Mouse (Mus musculus) hindbrain, embryonic 10.5 days (tissue): ENCODE results near the gene Dock11. TPM values are rescaled to one million over a fixed set of nuclear protein-coding genes. Genes with fewer than 3 reads are reported as not detected.

Source experiments
- DNase-seq: peaks from one replicate; pipeline ENCODE4 v3.0.0-alpha.2; 2017; ENCODE audit warnings: low spot score
- H3K27ac ChIP-seq: fragments of 300-500 bp; sonication (generic); 2 replicates; pipeline ENCODE4 v1.5.1; 2016; ENCODE audit warnings: mild to moderate bottlenecking, moderate library complexity
- H3K27me3 ChIP-seq: fragments of 300-500 bp; sonication (generic); 2 replicates; pipeline ENCODE4 v1.6.1; 2016; ENCODE audit warnings: mild to moderate bottlenecking; ENCODE audit not compliant: poor library complexity, insufficient read depth, severe bottlenecking
- H3K36me3 ChIP-seq: fragments of 300-500 bp; sonication (generic); 2 replicates; pipeline ENCODE4 v1.6.1; 2016; ENCODE audit warnings: mild to moderate bottlenecking, moderate library complexity
- H3K4me1 ChIP-seq: fragments of 300-500 bp; sonication (generic); replicated peaks from 2 replicates; pipeline ENCODE4 v1.6.1; 2016; ENCODE audit warnings: mild to moderate bottlenecking
- H3K4me3 ChIP-seq: fragments of 300-500 bp; sonication (generic); 2 replicates; pipeline ENCODE4 v1.5.1; 2016; ENCODE audit warnings: mild to moderate bottlenecking, moderate library complexity
- H3K9me3 ChIP-seq: fragments of 300-500 bp; sonication (generic); 2 replicates; pipeline ENCODE4 v1.6.1; 2016; ENCODE audit warnings: mild to moderate bottlenecking, moderate library complexity
- WGBS: fragments of 180-500 bp; shearing (Covaris S2); methylation state at CpG from one replicate; pipeline ENCODE4 v1.1.7; 2016; 5-methylcytosine and 5-hydroxymethylcytosine counted together
- polyA plus RNA-seq: library from polyadenylated mRNA; unstranded; fragments of >200 nt; fragmentation: Nextera tagmentation; extraction: Ambion mirVana; gene quantifications from 2 replicates; pipeline ENCODE4 v1.2.1, GENCODE M21; 2016

Dock11 gene
- 18.1 and 18.2 TPM in 2 replicates for polyA plus RNA-seq

- H3K27me3 ChIP-seq, result no peaks in the 10 kb centered on the region
- peak within 1 kb of the TSS; percentile 91 for H3K27ac ChIP-seq
- no peaks in the 10 kb centered on the region; the same call in 1 of the 2 replicates for H3K4me1 ChIP-seq
- peak within 1 kb of the TSS; percentile 63 for H3K4me3 ChIP-seq
- no peaks in the 10 kb centered on the region; the same call in 1 of the 2 replicates for H3K9me3 ChIP-seq
- peak; percentile 71 for DNase-seq
- WGBS, result 22% methylated on average over 38 of the region's 38 CpGs
- H3K36me3 ChIP-seq, result no peaks in the 10 kb centered on the region
These were observed at the start of gene Dock11 for GRCm38 (mm10) chrX:35888087-35888895. Gene Dock11, plus strand, starts transcription at chrX:35888832.

DNA sequence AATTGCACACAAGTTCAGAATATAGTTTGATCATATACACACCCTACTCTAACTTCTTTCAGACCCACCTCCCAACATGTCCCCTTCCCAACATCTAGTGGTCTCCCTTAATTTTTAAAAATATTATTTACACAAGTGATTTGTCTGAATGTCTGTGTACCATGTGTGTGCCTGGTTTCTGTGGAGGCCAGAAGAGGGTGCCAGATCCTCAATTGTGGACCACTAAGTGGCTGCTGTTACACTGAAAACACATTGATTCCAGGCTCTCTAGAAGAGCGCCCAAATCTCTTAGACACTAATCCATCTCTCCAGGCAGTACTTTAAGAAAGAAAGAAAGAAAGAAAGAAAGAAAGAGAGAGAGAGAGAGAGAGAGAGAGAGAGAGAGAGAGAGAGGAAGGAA is 8.9 kb upstream of the Dock11 start:
- no peaks in the 10 kb centered on the region for H3K36me3 ChIP-seq
- H3K4me3 ChIP-seq, result no peak overlapping the region
- H3K27ac ChIP-seq, result no peak overlapping the region
- 57% methylated on average over 1 of the region's 1 CpGs for whole genome bisulfite sequencing
- DNase-seq, result no peak
- no peaks in the 10 kb centered on the region for H3K27me3 ChIP-seq
- H3K9me3 ChIP-seq, result no peaks in the 10 kb centered on the region
- H3K4me1 ChIP-seq, result no peaks in the 10 kb centered on the region

DNA sequence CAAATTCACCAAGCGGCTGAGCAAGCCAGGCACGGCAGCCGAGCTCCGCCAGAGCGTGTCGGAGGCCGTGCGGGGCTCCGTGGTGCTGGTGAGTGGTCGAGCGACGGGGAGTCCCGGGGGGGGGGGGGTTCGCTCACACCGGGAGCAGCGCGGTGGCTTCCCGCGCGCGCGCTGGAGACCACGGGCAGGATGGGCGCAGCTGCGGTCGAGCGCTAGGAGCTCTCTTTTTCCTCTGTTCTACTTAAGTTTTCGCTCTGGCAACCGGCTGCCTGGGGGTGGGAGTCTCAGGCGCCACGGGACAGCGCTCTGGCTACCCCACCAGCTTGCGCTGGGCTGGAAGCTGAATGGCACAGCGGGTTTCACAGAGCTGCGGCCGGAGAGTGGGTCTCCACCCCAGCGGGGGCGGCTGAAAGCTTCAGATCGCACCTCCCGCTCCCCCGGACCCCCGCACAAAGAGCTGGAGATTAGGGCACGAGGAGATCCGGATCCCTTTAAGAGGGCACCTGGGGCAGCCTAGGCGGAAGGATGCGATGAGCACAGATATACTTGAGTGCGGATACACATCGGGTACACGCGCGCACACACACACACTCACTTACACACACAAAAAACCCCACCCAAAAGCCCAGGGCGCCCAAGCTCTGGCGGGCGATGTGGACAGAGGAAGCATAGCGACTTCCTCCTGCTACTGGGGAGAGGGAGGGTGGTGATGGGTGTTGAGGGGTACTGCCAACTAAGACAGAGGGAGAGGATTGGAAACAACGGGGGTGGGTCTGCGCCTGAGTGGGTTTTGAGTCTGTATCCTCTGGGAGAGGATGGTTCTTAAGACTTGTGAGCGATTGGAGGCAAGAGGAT is 540 bp downstream of the Dock11 start:
- WGBS, result 17% methylated on average over 54 of the region's 58 CpGs
- Histone ChIP-seq H3K27ac (peak overlapping the region; percentile 91), H3K9me3 (no peaks in the 10 kb centered on the region; the same call in 1 of the 2 replicates), H3K4me3 (peak overlapping the region; percentile 63), H3K27me3 (no peaks in the 10 kb centered on the region), H3K4me1 (no peaks in the 10 kb centered on the region; the same call in 1 of the 2 replicates), H3K36me3 (no peaks in the 10 kb centered on the region)
- DNase-seq, result peak; percentile 37

GRCm38 (mm10) chrX:35889800-35890106 is 1.1 kb downstream of the Dock11 start:
- Histone ChIP-seq H3K9me3 (no peaks in the 10 kb centered on the region; the same call in 1 of the 2 replicates), H3K27ac (peak overlapping the region; percentile 91), H3K4me1 (no peaks in the 10 kb centered on the region; the same call in 1 of the 2 replicates), H3K36me3 (no peaks in the 10 kb centered on the region), H3K27me3 (no peaks in the 10 kb centered on the region), H3K4me3 (peak overlapping the region; percentile 63)
- WGBS, result 16% methylated on average over 8 of the region's 8 CpGs
- no peak for DNase-seq

DNA sequence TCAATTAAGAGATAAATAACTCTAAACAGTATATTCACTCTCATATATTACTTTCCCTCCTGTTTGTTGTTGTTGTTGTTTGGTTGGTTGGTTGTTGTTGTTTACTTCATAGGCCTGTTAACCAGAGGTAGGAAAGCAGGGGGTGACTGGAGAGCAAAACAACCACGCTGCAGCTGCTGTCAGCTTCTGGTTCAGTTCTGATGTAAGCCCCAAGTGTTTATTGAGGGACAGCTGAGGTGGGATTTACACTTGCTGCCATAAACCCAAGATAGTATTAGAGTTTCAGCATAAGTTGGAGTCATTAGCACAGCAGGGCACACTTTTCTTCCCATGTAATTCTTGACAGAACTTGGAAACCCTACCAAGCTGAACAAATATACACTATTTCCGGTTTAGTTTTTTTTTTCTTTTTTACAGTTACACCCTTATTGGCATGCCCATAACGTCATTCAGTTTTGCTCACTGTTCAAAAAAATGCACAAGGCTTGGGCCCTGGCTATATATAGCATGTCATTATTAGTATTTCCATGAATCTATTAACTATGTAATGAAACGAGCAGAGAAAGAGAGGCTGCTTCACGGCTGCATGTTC is 3.0 kb downstream of the Dock11 start:
- 78% methylated on average over 5 of the region's 5 CpGs for WGBS
- no peaks in the 10 kb centered on the region; the same call in 1 of the 2 replicates for H3K9me3 ChIP-seq
- no peaks in the 10 kb centered on the region; the same call in 1 of the 2 replicates for H3K4me1 ChIP-seq
- H3K4me3 ChIP-seq, result no peak overlapping the region
- H3K27ac ChIP-seq, result no peak overlapping the region
- no peaks in the 10 kb centered on the region for H3K36me3 ChIP-seq
- no peak for DNase-seq
- no peaks in the 10 kb centered on the region for H3K27me3 ChIP-seq

- no peak overlapping the region for H3K27ac ChIP-seq
- H3K9me3 ChIP-seq, result no peaks in the 10 kb centered on the region; the same call in 1 of the 2 replicates
- 59% methylated on average over 5 of the region's 5 CpGs for WGBS
- no peak overlapping the region for H3K4me3 ChIP-seq
- DNase-seq, result no peak
- no peaks in the 10 kb centered on the region for H3K36me3 ChIP-seq
- H3K4me1 ChIP-seq, result no peaks in the 10 kb centered on the region; the same call in 1 of the 2 replicates
- H3K27me3 ChIP-seq, result no peaks in the 10 kb centered on the region
These were observed 3.7 kb downstream of the Dock11 start for GRCm38 (mm10) chrX:35892377-35892776.

- DNase-seq, result no peak
- no peak overlapping the region for H3K4me3 ChIP-seq
- no peaks in the 10 kb centered on the region for H3K27me3 ChIP-seq
- no peak overlapping the region for H3K27ac ChIP-seq
- WGBS, result 81% methylated on average over 11 of the region's 11 CpGs
- no peaks in the 10 kb centered on the region for H3K4me1 ChIP-seq
- no peaks in the 10 kb centered on the region for H3K36me3 ChIP-seq
- H3K9me3 ChIP-seq, result no peaks in the 10 kb centered on the region
These were observed 9.2 kb downstream of the Dock11 start for GRCm38 (mm10) chrX:35897648-35898500.

GRCm38 (mm10) chrX:35898501-35898766 is 9.8 kb downstream of the Dock11 start:
- H3K4me3 ChIP-seq, result no peak overlapping the region
- no peaks in the 10 kb centered on the region for H3K27me3 ChIP-seq
- H3K4me1 ChIP-seq, result no peaks in the 10 kb centered on the region
- 100% methylated on average over 2 of the region's 2 CpGs for WGBS
- no peak overlapping the region for H3K27ac ChIP-seq
- no peaks in the 10 kb centered on the region for H3K9me3 ChIP-seq
- no peaks in the 10 kb centered on the region for H3K36me3 ChIP-seq
- DNase-seq, result no peak

GRCm38 (mm10) chrX:35904352-35904751 is 15.7 kb downstream of the Dock11 start:
- H3K27me3 ChIP-seq, result no peaks in the 10 kb centered on the region
- H3K27ac ChIP-seq, result no peak overlapping the region
- no peaks in the 10 kb centered on the region for H3K9me3 ChIP-seq
- H3K36me3 ChIP-seq, result no peaks in the 10 kb centered on the region
- 78% methylated on average over 7 of the region's 7 CpGs for WGBS
- H3K4me1 ChIP-seq, result no peaks in the 10 kb centered on the region
- H3K4me3 ChIP-seq, result no peak overlapping the region
- no peak for DNase-seq

DNA sequence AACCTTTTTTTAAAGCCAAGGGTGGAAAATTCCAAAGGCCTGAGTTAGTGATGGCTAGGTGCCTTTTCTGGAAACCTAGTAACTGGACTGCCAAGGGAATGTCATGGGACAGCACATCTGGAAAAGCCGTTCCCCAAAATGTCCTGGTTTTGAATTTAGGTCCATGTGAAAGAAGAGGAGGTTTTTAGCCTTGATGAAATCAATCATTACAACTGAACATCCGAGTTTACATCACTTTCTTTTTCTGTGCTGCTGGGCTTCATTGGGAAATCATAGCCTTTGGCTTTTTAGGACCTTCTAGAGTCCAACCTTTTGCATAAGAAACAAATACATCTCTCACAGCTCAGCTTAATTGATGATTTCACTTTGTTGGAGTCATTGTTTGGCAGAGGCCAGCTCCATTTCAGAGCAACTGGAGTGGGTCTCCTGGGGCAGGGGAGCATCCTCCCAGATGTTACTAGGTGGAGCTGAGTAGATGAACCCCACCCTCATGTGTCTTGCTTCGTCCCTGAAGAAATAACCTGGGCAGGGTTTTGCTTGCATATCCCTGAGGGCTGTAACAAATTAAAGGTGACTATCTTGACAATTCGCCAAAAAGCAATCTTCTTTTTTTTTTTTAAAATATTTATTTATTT is 18.2 kb downstream of the Dock11 start:
- H3K4me3 ChIP-seq, result no peak overlapping the region
- H3K27me3 ChIP-seq, result no peaks in the 10 kb centered on the region
- WGBS, result 80% methylated on average over 4 of the region's 4 CpGs
- H3K4me1 ChIP-seq, result no peaks in the 10 kb centered on the region
- no peak overlapping the region for H3K27ac ChIP-seq
- no peaks in the 10 kb centered on the region for H3K9me3 ChIP-seq
- DNase-seq, result no peak
- H3K36me3 ChIP-seq, result no peaks in the 10 kb centered on the region

DNA sequence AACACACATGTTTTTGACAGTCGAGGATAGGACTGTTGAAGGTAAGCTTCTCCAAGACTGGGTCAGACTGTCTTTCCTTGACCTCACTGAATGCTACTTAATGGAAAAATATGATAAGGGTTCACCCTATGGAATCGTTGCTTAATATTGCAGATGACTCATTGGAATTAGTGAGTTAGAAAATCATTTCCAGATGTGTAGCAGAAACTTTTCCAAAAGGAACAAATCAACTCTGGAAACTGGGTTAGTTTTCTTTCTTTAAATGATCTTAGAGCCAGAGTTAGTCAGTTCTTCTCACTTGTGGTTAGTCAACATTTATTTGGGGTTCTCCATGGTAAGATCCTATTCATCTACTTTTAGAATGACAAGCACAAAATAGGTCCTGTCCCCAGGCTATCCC is 30.9 kb downstream of the Dock11 start:
- no peak for DNase-seq
- Histone ChIP-seq H3K36me3 (no peaks in the 10 kb centered on the region), H3K4me1 (no peaks in the 10 kb centered on the region), H3K27ac (no peak overlapping the region), H3K27me3 (no peaks in the 10 kb centered on the region), H3K4me3 (no peak overlapping the region), H3K9me3 (no peaks in the 10 kb centered on the region)
- WGBS, result 91% methylated on average over 2 of the region's 2 CpGs

DNA sequence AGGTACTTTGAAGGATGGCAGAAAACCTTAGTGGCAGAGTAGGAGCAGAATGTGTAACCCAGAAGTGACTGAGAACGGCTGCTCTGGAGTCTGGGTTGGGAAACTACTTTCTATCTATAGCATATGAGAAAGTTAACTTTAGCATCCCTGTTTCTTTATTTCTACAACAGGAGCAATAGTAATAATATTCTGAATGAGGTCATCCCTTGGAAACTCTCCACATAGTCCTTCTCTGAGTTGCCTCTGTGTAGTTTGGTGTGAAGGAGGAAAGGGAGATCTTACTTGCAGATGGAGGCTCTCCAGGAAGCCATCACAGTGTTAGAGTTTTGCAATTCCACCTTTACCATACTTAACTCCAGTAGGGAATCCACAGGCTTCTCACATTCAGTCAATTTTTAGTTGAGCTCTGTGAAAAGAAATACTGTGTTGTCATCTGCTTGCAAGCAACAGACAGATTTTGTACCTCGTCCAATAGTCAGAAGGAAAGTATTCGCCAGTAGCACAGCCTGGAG is 31.5 kb downstream of the Dock11 start:
- no peaks in the 10 kb centered on the region for H3K36me3 ChIP-seq
- no peaks in the 10 kb centered on the region for H3K27me3 ChIP-seq
- DNase-seq, result no peak
- WGBS, result 75% methylated on average over 3 of the region's 3 CpGs
- no peaks in the 10 kb centered on the region for H3K4me1 ChIP-seq
- H3K27ac ChIP-seq, result no peak overlapping the region
- no peaks in the 10 kb centered on the region for H3K9me3 ChIP-seq
- no peak overlapping the region for H3K4me3 ChIP-seq
